Mouse (Mus musculus) C2C12 (cell line): ENCODE data around the gene Nceh1.

Experiments used
- CTCF ChIP-seq: IDR thresholded peaks from one replicate; pipeline ENCODE4 v1.5.1; 2011; ENCODE audit not compliant: control insufficient read depth, insufficient read depth, insufficient read length
- MYOG ChIP-seq: IDR thresholded peaks from one replicate; pipeline ENCODE4 v1.6.1; 2011; ENCODE audit not compliant: control insufficient read depth, insufficient read length; ENCODE audit errors: extremely low read depth

DNA sequence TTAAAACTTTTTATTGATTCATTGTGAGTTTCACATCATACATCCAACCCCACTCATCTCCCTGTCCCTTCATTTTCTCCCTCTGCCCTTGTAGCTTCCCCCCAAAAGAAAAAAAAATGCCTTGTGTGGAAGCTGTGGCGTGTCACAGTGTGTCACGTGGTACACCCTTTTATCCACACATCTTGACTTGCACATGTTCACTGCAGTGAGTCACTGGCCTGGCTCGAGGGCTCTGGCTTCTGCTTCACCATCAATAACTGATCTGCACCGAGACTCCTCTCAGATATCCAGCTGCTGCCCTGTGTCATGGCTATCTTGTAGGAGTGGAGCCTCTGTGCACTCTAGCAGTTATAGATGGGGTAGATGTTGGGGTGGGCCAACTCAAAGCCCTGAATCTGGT lies 12.4 kb downstream of the Nceh1 start:
- TF ChIP-seq CTCF (no peak), MYOG (no peak)
